Mouse (Mus musculus): ENCODE measurements at regions not wholly inside any gene's neighbourhood (a gene's known extent, or its start where the extent isn't known, plus 50 kb on each side); places are given as distances from the start of the nearest gene placed in this dataset.
A peak's percentile ranks its signal among the peaks of the same experiment; 100 is the strongest.

- no peak for DNase-seq
Measured at GRCm38 (mm10) chr4:152834421-152835110, 356.9 kb upstream of the Kcnab2 start.

GRCm38 (mm10) chr4:152833411-152834310 lies 356.0 kb upstream of the Kcnab2 start:
- no peak for DNase-seq

GRCm38 (mm10) chr4:152832757-152833363 lies 355.2 kb upstream of the Kcnab2 start:
- peak; percentile 22 to 28 for DNase-seq

- no peak for DNase-seq
Measured at GRCm38 (mm10) chr4:152825185-152825584, 347.5 kb upstream of the Kcnab2 start.

- DNase-seq: peak; percentile 13 to 21
Measured at GRCm38 (mm10) chr4:152816139-152816757, 338.6 kb upstream of the Kcnab2 start.

- DNase-seq: no peak
Measured at GRCm38 (mm10) chr4:152806611-152807010, 328.9 kb upstream of the Kcnab2 start.

GRCm38 (mm10) chr4:152799392-152799791 lies 321.7 kb upstream of the Kcnab2 start:
- DNase-seq: no peak

- peak; percentile 21 to 25 for DNase-seq
Measured at GRCm38 (mm10) chr4:152788431-152788830, 310.8 kb upstream of the Kcnab2 start.

- DNase-seq: no peak
Measured at GRCm38 (mm10) chr4:152784972-152785371, 307.3 kb upstream of the Kcnab2 start.

GRCm38 (mm10) chr4:152779526-152779925 lies 301.9 kb upstream of the Kcnab2 start:
- peak; percentile 36 to 49 for DNase-seq

GRCm38 (mm10) chr4:152775801-152776200 lies 298.1 kb upstream of the Kcnab2 start:
- no peak for DNase-seq

- no peak for DNase-seq
Measured at GRCm38 (mm10) chr4:152771386-152771785, 293.7 kb upstream of the Kcnab2 start.

- no peak for DNase-seq
Measured at GRCm38 (mm10) chr4:152767372-152767771, 289.7 kb upstream of the Kcnab2 start.

- no peak for DNase-seq
Measured at GRCm38 (mm10) chr4:152763116-152763515, 285.4 kb upstream of the Kcnab2 start.

GRCm38 (mm10) chr4:152762576-152762975 lies 284.9 kb upstream of the Kcnab2 start:
- no peak for DNase-seq

GRCm38 (mm10) chr4:152757191-152757590 lies 279.5 kb upstream of the Kcnab2 start:
- no peak for DNase-seq

- peak; percentile 15 to 20 for DNase-seq
Measured at GRCm38 (mm10) chr4:152756535-152756934, 278.9 kb upstream of the Kcnab2 start.

- no peak for DNase-seq
Measured at GRCm38 (mm10) chr4:152755756-152756155, 278.1 kb upstream of the Kcnab2 start.

- no peak for DNase-seq
Measured at GRCm38 (mm10) chr4:152744366-152744765, 266.7 kb upstream of the Kcnab2 start.

GRCm38 (mm10) chr4:152733017-152733416 lies 255.3 kb upstream of the Kcnab2 start:
- DNase-seq: no peak

GRCm38 (mm10) chr4:152731988-152732387 lies 254.3 kb upstream of the Kcnab2 start:
- peak; percentile 48 to 63 for DNase-seq

GRCm38 (mm10) chr4:152731082-152731720 lies 253.5 kb upstream of the Kcnab2 start:
- DNase-seq: no peak
